Mouse (Mus musculus): ENCODE measurements around the gene Scamp3.
A peak's percentile ranks its signal among the peaks of the same experiment; 100 is the strongest.
"Not testable (repeated sequence)": the region's sequence is repeated elsewhere in the genome, so short reads cannot be mapped to it uniquely, and the experiment has no call there.

Gene Scamp3

GRCm38 (mm10) chr3:89195979-89196877, 19.0 kb downstream of the Scamp3 start:
- DNase-seq (ENCODE audit: low spot score), result peak; percentile 94

DNA sequence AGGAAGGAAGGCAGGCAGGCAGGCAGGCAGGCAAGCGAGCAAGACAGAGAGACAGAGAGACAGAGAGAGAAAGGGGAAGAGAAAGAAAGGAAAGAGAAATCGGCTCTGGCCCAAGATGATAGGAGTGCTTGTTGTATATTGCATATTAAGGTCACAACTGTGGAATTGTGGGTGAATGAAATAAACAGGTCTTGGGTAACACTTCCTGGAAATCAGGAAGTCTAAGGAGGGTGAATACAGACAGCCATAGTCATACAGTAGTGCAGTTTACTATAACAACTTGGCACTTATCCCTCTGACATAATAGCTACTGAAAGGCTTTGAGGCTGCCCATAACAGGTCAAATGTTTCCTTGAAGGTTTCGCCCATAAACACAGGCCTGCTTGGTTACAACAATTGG, 22.6 kb downstream of the Scamp3 start:
- no peak for DNase-seq (ENCODE audit: low spot score)

- DNase-seq (ENCODE audit: low spot score), result peak; percentile 97
Observed at GRCm38 (mm10) chr3:89202253-89203141, 25.2 kb downstream of the Scamp3 start, which contains the start of gene Gba. TSS of gene Gba (plus strand) at chr3:89202928.

DNA sequence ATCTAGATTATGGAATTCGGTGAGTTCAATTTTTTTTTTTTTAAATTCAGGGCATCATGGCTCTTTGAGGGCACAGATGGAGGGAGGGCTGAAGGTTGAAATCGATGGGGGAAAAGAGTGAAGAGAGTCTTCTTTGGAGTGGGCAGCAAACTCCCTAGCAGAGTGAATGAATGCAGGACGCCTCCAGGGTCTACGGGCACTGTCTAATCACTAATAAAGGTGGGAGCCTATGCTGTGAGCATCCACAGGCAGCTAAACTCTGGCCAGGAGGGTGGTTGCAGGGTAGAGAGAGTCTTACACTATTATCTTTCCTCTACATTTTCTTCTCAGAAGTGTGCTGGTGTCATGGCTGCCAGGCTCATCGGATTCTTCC, 25.9 kb downstream of the Scamp3 start:
- no peak for DNase-seq (ENCODE audit: low spot score)

- no peak for DNase-seq (ENCODE audit: low spot score)
Observed at GRCm38 (mm10) chr3:89206079-89206478, 28.8 kb downstream of the Scamp3 start.

GRCm38 (mm10) chr3:89206695-89207094, 29.4 kb downstream of the Scamp3 start:
- no peak for DNase-seq (ENCODE audit: low spot score)

DNA sequence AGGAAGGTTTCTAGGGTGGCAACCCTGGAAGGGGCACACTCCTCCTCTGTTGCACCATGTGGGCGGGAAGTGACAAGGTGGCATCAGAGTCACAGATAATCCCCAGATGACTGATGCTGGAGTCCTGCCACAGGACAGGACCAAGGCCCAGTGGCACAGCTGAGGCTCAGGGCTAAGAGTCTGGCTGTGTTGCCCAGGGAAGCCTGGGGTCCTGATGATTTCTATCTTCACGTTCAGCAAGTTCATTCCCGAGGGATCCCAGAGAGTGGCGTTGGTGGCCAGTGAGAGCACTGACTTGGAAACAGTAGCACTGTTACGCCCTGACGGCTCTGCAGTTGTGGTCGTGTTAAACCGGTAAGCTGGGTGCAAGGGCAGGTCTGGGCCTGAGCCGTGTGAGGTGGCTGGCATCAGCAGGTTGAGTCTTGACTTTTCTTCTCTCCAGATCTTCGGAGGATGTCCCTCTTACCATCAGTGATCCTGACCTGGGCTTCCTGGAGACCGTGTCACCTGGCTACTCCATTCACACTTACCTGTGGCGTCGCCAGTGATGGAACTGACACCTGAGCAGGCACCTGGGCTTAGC, 30.9 kb downstream of the Scamp3 start:
- no peak for DNase-seq (ENCODE audit: low spot score)

- no peak for DNase-seq (ENCODE audit: low spot score)
Observed at GRCm38 (mm10) chr3:89208736-89209135, 31.5 kb downstream of the Scamp3 start.

- no peak for DNase-seq (ENCODE audit: low spot score)
Observed at GRCm38 (mm10) chr3:89209731-89210130, 32.5 kb downstream of the Scamp3 start.

DNA sequence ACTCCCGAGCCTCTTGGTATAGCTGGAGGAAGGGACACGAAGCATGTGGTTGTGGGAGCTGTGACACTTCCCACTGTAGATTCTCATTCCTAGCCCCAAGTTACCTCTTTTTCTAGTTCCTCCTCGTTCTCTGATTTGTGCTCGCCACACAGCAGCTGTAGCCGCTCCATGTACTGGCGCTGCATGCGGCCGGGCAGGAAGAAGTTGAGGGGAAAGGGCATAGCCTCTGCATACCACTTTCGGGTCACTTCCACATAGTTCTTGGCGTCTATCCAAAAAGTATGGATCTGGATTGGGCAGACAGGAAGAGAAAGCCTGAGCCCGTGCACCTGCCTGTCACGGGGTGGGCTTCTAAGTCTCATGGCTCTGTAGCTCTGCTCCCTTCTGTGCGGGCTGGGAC, 32.9 kb downstream of the Scamp3 start:
- no peak for DNase-seq (ENCODE audit: low spot score)

GRCm38 (mm10) chr3:89210731-89211130, 33.5 kb downstream of the Scamp3 start:
- no peak for DNase-seq (ENCODE audit: low spot score)

GRCm38 (mm10) chr3:89213803-89214530, 36.7 kb downstream of the Scamp3 start:
- peak; percentile 96 for DNase-seq (ENCODE audit: low spot score)

GRCm38 (mm10) chr3:89214681-89215411, 37.6 kb downstream of the Scamp3 start, which contains the start of gene Thbs3:
TSS of gene Thbs3 (plus strand) at chr3:89215180.
- peak; percentile 70 for DNase-seq (ENCODE audit: low spot score)

DNA sequence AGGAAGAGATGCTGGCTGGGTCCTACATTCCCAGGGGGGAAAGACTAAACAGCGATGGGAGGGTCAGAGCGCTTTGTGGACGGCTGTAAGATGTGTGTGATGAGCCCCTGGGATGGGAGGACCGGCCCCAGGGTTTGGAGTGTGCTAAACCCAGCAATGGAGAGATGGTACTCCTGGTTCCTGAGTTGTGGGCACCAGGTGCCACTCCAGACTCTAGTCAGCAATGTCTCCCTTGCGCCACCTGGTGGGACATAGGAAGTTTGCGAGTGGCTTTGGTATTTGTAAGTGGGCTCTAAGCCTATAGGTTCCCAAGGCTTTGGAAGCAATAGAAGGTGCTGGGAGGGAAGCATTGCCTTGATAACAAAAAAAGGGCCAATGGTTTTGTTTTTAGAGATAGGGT, 38.6 kb downstream of the Scamp3 start:
- DNase-seq (ENCODE audit: low spot score), result peak; percentile 97

DNA sequence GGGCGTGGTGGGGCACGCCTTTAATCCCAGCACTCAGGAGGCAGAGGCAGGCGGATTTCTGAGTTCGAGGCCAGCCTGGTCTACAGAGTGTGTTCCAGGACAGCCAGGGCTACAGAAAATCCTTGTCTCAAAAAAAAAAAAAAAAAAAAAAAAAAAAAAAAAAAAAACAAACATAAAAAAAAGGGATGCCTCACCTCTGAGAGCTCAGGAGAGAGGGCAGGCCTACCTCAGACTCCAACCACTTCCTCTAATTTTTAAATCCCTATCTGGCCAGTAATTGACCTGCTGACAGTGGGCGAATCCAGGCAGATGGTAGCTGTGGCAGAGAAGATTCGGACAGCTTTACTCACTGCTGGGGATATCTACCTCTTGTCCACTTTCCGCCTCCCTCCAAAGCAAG, 39.1 kb downstream of the Scamp3 start:
- not testable (repeated sequence) for DNase-seq (ENCODE audit: low spot score)

DNA sequence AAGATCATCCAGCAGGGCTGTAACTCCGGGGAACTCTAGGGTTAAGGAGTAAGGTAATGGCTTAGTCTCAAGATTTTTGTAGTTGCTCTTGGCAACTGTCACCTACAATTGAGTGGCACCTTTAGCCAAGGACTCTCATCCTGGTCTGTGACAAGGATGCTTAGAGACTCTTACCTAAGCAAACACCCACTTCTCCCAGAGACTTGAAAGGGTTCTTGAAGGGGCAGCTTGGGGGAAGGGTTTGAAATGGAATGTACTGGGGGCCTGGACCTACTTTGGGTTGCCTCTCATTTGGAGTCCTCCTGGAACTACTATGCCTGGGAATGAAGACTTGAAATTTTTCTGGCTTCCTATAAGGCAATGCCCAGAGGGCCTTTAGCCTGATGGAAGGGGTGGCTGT, 41.0 kb downstream of the Scamp3 start:
- DNase-seq (ENCODE audit: low spot score), result no peak

GRCm38 (mm10) chr3:89219546-89219945, 42.3 kb downstream of the Scamp3 start:
- no peak for DNase-seq (ENCODE audit: low spot score)

GRCm38 (mm10) chr3:89221167-89221566, 43.9 kb downstream of the Scamp3 start:
- no peak for DNase-seq (ENCODE audit: low spot score)

DNA sequence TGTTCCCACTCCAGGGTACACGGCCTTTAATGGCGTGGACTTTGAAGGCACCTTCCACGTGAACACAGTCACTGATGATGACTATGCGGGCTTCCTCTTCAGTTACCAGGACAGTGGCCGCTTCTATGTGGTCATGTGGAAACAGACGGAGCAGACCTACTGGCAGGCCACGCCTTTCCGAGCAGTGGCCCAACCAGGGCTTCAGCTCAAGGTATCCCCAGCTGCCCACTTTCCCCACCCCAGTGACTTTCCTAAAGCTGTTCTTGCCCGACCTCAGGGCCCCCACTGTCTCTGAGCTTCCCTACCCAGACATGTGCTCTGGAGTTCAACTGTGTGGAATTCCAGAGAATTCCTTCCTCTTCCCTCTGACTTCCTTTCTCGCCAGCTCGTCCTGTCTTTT, 47.5 kb downstream of the Scamp3 start:
- peak; percentile 15 for DNase-seq (ENCODE audit: low spot score)

DNA sequence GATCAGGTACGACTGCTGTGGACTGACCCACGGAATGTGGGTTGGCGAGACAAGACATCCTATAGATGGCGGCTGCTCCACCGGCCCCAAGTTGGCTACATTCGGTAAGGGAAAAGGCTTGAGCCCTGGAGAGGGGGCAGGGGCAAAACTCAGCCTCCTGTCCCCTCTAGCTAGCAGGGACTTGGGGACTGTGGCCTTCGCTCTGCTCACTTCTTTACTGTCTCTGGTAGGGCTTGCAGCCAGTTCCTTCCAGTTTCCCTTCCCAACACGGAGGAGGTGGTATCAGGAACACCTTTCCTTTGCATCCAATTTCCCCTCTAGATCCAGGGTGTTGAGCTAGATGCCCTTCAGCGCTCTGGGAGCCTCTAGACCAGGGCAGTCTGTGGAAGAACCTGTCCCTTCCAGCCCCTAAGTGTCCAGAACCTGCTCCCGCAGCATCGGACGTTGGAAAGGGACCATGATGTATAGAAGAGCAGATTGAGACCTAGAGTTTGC, 48.1 kb downstream of the Scamp3 start:
- peak; percentile 16 for DNase-seq (ENCODE audit: low spot score)

- peak; percentile 75 for DNase-seq (ENCODE audit: low spot score)
Observed at GRCm38 (mm10) chr3:89225918-89226317, 48.6 kb downstream of the Scamp3 start.

Measured in retina, embryonic 14.5 days (tissue).